Mouse (Mus musculus): Measurements from ENCODE around the gene Adar. TPM values are rescaled to one million over a fixed set of nuclear protein-coding genes. Genes with fewer than 3 reads are reported as not detected.
"Not testable (repeated sequence)": the region's sequence is repeated elsewhere in the genome, so short reads cannot be mapped to it uniquely, and the experiment has no call there.

Gene Adar
- polyA plus RNA-seq, 1 experiment from 2014 or later: 23.4 TPM

DNA sequence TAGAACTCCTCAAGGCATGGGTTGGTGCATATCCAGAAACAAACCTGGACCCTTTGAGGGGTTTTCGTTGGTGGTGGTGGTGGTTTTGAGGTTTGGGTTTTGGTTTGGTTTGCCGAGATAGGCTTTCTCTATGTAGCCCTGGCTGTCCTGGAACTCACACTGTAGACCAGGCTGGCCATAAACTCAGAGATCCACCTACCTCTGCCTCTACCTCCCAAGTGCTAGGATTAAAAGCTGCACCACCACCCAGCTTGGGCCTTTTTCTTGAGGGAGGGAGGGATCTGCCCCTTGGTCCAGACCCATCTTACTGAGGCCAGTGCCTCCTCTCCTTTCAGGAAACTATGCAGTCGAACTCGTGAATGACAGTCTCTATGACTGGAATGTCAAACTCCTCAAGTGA lies 65.3 kb downstream of the Adar start:
- 88% methylated on average over 4 of the region's 4 CpGs for WGBS

DNA sequence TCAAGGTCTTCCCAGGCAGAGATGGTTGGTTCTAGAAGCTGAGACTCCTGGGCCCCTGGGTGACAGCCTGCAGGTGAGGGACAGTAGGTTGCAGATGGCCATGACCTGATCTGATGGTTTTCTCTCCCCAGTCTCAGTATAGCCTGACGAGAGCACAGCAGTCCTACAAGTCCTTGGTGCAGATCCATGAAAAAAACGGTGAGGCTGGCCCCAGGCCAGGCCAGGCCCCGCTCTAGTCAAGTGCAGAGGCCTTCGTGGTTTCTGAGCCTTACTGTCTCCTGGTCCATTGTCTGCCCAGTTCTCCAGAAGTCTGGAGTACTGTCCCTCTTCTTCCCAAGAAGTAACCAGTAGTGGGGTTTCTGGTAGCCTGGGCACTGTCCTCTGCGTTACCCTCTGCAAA lies 66.8 kb downstream of the Adar start:
- peaks cover 71% of the 10 kb centered on the region for H3K36me3 ChIP-seq
- no peaks in the 10 kb centered on the region for H3K4me1 ChIP-seq
- no peak overlapping the region for H3K9ac ChIP-seq
- H3K4me2 ChIP-seq (replicated peaks): no peak overlapping the region
- no peak for ATAC-seq (ENCODE audit: low FRiP score)
- no peak overlapping the region for H3K4me3 ChIP-seq
- no peaks in the 10 kb centered on the region for H3K27me3 ChIP-seq
- H3K27ac ChIP-seq: no peak overlapping the region
- no peaks in the 10 kb centered on the region for H3K9me3 ChIP-seq (replicated peaks)
- WGBS: 91% methylated on average over 5 of the region's 5 CpGs

More for the DNA sequence above, 65.3 kb downstream of the Adar start:
- Histone ChIP-seq H3K27ac (no peak overlapping the region), H3K4me1 (peaks cover 9% of the 10 kb centered on the region), H3K4me2 (replicated peaks) (no peak overlapping the region), H3K9ac (no peak overlapping the region), H3K27me3 (no peaks in the 10 kb centered on the region), H3K4me3 (no peak overlapping the region), H3K36me3 (peaks cover 75% of the 10 kb centered on the region), H3K9me3 (replicated peaks) (no peaks in the 10 kb centered on the region)
- no peak for ATAC-seq (ENCODE audit: low FRiP score)

DNA sequence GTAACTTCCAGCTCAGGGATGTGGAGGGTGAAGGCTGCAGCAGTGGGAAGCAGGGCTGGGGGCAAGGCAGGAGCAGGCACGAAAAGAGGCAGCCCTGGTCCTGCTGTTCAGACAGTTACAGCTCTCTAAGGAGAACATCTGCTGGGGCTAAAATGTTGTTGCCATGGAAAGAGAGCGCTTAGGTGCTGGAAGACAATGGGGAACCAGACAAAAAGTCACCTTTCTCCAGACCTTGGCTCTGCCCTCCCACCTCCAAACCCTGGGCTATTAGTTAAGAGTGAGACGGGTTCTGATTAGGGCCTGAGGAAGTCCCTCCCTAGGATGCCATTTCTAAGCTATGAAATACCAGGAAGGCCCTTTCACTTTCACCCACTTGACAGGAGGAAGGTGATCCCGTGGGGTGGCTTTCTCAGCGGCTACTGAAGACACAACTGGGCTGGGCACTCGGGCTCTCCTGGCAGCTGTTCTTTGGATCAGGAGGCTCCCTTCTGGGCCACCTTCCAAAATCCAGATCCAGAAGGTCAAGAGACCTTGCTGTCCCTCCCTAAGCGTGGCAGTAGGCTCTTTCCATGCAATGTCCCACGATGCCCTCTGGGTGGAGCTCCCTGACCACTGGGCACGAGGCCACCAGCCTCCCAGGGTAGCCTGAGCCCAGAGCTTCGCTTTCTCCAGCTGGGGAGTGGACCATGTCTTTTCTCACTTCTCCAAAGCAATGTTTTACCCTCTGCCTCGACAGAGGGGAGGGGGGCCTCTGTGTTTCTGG lies 70.3 kb downstream of the Adar start:
- no peak overlapping the region for H3K27ac ChIP-seq
- no peak overlapping the region for H3K9ac ChIP-seq
- no peaks in the 10 kb centered on the region for H3K27me3 ChIP-seq
- WGBS: 26% methylated on average over 11 of the region's 11 CpGs
- no peaks in the 10 kb centered on the region for H3K9me3 ChIP-seq (replicated peaks)
- no peaks in the 10 kb centered on the region for H3K4me1 ChIP-seq
- H3K4me3 ChIP-seq: no peak overlapping the region
- H3K36me3 ChIP-seq: peaks cover 37% of the 10 kb centered on the region
- ATAC-seq (ENCODE audit: low FRiP score): no peak
- no peak overlapping the region for H3K4me2 ChIP-seq (replicated peaks)

DNA sequence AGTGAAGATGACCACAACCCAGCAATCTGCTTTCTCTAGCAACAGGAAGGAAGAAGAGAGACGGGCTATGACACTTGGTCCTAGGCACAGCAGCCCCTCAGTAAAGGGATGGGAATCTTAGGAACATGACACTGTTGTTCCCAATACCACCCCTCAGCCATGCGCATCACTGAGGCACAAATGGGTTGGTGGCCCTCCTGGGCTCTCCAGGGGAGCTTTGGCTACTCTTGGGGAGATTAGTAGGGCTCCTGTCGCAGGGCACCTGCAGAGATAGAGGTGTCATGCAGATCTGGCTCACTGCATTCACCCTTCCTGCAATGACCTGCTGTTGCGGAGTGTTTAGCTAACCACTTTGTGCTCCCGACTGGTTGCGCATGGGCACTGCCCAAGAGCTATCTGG lies 71.5 kb downstream of the Adar start:
- H3K9me3 ChIP-seq (replicated peaks): no peaks in the 10 kb centered on the region
- 70% methylated on average over 6 of the region's 6 CpGs for WGBS
- no peak overlapping the region for H3K9ac ChIP-seq
- no peaks in the 10 kb centered on the region for H3K27me3 ChIP-seq
- no peak for ATAC-seq (ENCODE audit: low FRiP score)
- H3K4me2 ChIP-seq (replicated peaks): no peak overlapping the region
- H3K27ac ChIP-seq: no peak overlapping the region
- no peaks in the 10 kb centered on the region for H3K4me1 ChIP-seq
- H3K36me3 ChIP-seq: peaks cover 26% of the 10 kb centered on the region
- no peak overlapping the region for H3K4me3 ChIP-seq

DNA sequence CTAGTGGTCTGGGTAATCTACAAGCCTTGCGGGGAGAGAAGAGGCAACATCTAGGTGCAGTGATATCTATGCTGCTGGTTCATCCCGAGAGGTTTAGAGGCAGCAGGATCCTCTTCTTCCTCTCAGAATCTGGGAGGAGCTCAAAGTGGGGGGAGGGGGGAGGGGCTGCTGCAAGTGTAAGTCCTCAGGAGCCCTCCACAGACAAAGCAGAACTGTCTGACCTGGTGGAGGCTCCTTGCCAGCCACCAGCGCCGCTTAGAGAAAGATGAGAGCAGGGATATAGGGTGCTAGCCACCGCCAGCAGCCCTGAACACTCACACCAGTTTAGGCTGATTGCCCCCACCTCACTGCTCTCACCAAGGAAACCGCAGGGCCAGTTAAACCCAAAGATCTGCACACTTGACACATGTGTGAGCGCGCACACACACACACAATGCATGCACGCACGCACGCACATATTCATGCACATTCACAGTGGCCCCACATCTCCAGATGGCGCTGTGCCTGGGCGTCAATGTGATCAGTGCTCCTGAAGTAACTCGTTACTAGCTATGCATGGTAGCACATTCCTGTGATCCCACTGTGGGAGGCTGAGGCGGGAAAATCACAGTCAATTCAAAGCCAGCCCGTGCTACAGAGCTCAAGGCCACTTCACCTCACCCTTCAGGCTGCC lies 74.0 kb downstream of the Adar start:
- H3K36me3 ChIP-seq: 0 out of 2 replicates have a peak, but pooled peaks cover under 1% of the 10 kb centered on the region
- no peak overlapping the region for H3K9ac ChIP-seq
- no peak for ATAC-seq (ENCODE audit: low FRiP score)
- H3K4me1 ChIP-seq: no peaks in the 10 kb centered on the region
- no peaks in the 10 kb centered on the region for H3K9me3 ChIP-seq (replicated peaks)
- H3K4me3 ChIP-seq: no peak overlapping the region
- H3K27me3 ChIP-seq: no peaks in the 10 kb centered on the region
- H3K4me2 ChIP-seq (replicated peaks): no peak overlapping the region
- WGBS: 76% methylated on average over 16 of the region's 16 CpGs
- no peak overlapping the region for H3K27ac ChIP-seq

DNA sequence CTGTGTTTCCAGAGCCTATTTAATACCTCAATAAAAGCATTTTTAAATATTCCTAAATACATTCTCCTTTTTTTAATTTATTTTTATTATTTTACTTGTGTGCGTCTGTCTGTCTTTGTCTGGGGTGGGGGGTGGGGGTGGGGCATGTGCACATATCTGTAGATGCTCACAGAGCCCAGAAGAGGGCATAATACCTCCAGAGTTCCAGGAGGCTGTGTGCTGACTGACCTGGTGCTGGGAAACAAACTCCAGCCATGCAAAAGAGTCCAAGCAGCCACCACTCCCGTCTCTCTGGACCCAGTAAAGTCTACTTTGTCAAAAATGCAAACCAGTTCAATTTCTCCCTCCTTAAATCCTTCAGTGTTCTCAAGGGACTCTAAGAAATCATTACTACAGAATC lies 79.8 kb downstream of the Adar start:
- H3K9ac ChIP-seq: no peak overlapping the region
- no peaks in the 10 kb centered on the region for H3K9me3 ChIP-seq (replicated peaks)
- ATAC-seq (ENCODE audit: low FRiP score): no peak
- H3K36me3 ChIP-seq: no peaks in the 10 kb centered on the region
- no peak overlapping the region for H3K4me3 ChIP-seq
- H3K27ac ChIP-seq: no peak overlapping the region
- H3K4me1 ChIP-seq: 0 out of 2 replicates have a peak, but pooled peaks cover 2% of the 10 kb centered on the region
- H3K4me2 ChIP-seq (replicated peaks): no peak overlapping the region
- 60% methylated on average over 2 of the region's 2 CpGs for WGBS
- H3K27me3 ChIP-seq: no peaks in the 10 kb centered on the region

DNA sequence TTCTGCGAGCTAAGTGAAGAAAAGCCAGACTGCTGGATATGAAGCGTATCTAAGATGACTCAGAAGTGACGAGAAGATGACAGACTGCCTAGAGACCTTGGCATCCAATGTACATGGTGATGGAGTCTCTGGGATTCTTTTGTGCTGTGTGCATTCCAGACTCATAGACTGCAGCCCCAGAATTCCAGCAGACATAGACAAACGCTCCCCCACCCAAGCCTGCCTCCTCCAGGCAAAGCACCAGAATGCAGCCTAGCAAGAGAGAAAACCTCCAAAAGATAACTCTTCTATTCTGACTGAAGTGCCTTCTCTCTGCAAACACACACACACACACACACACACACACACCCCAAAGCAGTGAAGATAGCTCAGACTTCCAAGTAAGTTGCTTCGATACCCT lies 80.9 kb downstream of the Adar start:
- 81% methylated on average over 5 of the region's 5 CpGs for WGBS
- no peak overlapping the region for H3K4me3 ChIP-seq
- no peak for ATAC-seq (ENCODE audit: low FRiP score)

DNA sequence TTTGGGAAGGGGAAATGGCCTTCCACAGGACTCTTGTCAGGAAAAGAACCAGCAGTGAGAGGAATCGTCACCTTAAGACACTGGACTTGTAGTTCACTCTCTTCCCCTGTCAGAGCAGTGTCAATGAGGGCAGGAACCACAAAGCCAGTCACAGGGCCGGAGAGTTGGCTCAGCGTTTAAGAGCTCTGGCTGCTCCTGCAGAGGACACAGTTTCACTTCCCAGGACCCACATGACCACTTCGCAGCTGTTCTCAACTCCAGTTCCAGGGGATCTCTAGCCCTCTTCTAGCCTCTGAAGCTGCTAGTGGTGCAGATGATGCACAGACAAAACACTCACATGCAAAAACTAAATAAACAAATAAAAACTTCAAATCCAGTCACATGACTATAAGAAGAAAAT lies 81.5 kb downstream of the Adar start:
- H3K27me3 ChIP-seq: no peaks in the 10 kb centered on the region
- H3K36me3 ChIP-seq: no peaks in the 10 kb centered on the region
- WGBS: 51% methylated on average over 4 of the region's 4 CpGs
- H3K4me1 ChIP-seq: 0 out of 2 replicates have a peak, but pooled peaks cover 3% of the 10 kb centered on the region
- ATAC-seq (ENCODE audit: low FRiP score): no peak
- no peaks in the 10 kb centered on the region for H3K9me3 ChIP-seq (replicated peaks)
- H3K27ac ChIP-seq: no peak overlapping the region
- H3K9ac ChIP-seq: no peak overlapping the region
- H3K4me2 ChIP-seq (replicated peaks): no peak overlapping the region
- no peak overlapping the region for H3K4me3 ChIP-seq

More for the DNA sequence above, 80.9 kb downstream of the Adar start:
- Histone ChIP-seq H3K4me1 (0 out of 2 replicates have a peak, but pooled peaks cover 3% of the 10 kb centered on the region), H3K4me2 (replicated peaks) (no peak overlapping the region), H3K9me3 (replicated peaks) (no peaks in the 10 kb centered on the region), H3K36me3 (no peaks in the 10 kb centered on the region), H3K27ac (no peak overlapping the region), H3K27me3 (no peaks in the 10 kb centered on the region), H3K9ac (no peak overlapping the region)

DNA sequence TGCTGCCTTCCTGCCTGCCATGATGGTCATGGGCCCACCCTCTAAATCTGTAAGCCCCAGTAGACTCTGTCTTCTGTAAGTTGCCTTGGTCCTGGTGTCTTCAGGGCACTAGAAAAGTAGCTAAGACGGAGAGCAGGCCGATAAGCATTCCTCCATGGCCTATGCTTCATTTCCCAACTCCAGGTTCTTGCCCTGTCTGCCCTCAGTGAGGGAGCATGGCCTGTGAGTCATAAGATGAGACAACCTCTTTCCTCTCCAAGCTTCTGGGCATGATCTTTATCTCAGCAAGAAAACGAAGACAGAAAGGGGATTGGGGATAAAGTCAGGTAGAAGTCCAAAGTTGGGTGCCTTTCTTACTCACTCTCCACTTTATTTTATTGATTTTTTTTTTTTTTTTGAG lies 83.7 kb downstream of the Adar start:
- Histone ChIP-seq H3K4me3 (no peak overlapping the region), H3K9ac (no peak overlapping the region), H3K27me3 (no peaks in the 10 kb centered on the region), H3K4me1 (0 out of 2 replicates have a peak, but pooled peaks cover 3% of the 10 kb centered on the region), H3K9me3 (replicated peaks) (no peaks in the 10 kb centered on the region), H3K36me3 (no peaks in the 10 kb centered on the region), H3K27ac (no peak overlapping the region), H3K4me2 (replicated peaks) (no peak overlapping the region)
- 81% methylated on average over 3 of the region's 3 CpGs for WGBS
- ATAC-seq (ENCODE audit: low FRiP score): no peak

DNA sequence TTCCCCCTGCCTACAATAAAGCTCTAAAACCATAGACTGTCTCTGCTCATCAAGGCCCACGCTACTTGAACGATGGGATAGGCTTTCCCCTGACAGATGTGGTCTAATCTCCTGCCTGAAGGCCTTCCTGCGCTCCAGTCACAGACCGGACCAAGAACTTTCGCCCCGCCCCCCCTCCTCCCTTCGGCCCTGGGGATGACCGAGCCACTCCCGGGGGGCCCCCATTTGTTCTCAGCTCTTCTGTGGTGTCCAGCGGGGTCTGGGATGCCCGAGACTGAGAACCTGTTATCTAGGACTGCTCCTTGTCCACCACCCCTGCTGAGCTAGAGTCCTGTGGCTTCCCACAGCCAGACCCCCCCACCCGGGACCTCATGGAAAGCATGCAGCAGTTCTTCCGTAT lies 84.7 kb downstream of the Adar start:
- H3K4me1 ChIP-seq: 0 out of 2 replicates have a peak, but pooled peaks cover 3% of the 10 kb centered on the region
- WGBS: 7% methylated on average over 13 of the region's 13 CpGs
- no peak overlapping the region for H3K4me3 ChIP-seq
- no peaks in the 10 kb centered on the region for H3K36me3 ChIP-seq
- no peak for ATAC-seq (ENCODE audit: low FRiP score)
- no peak overlapping the region for H3K27ac ChIP-seq
- H3K27me3 ChIP-seq: no peaks in the 10 kb centered on the region
- no peaks in the 10 kb centered on the region for H3K9me3 ChIP-seq (replicated peaks)
- no peak overlapping the region for H3K9ac ChIP-seq
- H3K4me2 ChIP-seq (replicated peaks): peak overlapping the region; percentile 32

DNA sequence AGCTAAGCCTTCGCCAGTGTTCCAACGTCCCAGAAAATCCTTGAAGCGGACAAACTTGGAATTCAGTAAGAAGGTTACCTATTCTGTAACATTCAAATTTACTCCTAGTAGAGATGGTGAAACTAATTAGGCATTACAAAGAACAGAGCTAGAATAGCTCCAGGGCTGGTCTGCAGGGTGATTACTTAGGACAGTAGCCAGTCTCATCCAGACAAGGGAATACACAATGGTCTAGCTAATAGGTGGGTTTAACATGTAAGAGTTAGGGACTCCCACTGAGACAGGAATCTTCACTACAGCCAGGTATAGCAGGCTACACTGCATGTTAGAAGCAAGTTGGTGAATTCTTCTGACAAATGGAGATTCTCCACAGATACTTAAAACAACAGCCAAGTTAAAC lies 85.3 kb downstream of the Adar start:
- H3K27me3 ChIP-seq; H3K4me2 ChIP-seq (replicated peaks); H3K36me3 ChIP-seq; H3K4me1 ChIP-seq; H3K4me3 ChIP-seq; H3K9ac ChIP-seq; H3K9me3 ChIP-seq (replicated peaks); H3K27ac ChIP-seq; ATAC-seq (ENCODE audit: low FRiP score): not testable (repeated sequence)
- WGBS: 31% methylated on average over 3 of the region's 3 CpGs

DNA sequence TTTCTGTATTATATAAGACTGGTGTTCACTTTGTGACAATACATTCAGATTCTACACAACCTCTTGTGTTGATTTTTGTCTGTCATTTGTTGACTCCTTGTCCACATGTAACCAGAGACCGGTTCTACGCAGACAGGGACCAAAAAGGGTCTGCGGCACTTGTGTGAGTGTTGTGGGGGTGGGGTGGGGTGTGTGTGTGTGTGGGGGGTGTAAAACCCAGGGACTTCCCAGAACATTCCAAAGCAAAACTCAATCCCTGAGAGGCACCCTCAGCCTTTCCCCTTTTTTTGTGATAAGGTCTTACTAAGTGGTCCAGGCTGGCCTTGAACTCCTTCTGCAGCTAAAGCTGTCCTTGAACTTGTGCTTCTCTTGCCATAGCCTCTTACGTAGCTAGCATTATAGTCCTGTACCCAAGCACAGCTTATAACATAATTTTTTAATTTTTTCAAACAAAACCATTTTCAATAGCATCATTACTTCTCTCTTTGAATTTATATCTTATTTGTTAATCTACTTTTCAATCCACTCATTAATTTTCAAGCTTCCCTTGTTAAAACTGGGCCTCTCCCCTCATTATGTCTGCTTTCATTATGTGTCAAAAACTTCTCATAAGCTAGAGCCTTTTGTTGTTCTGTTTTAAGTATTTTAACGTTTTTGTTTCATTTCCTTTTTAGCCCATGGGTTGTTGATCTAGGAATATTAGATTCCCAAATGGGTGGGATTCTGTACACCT lies 86.1 kb downstream of the Adar start:
- no peaks in the 10 kb centered on the region for H3K36me3 ChIP-seq
- no peak overlapping the region for H3K4me2 ChIP-seq (replicated peaks)
- no peaks in the 10 kb centered on the region for H3K9me3 ChIP-seq (replicated peaks)
- H3K27me3 ChIP-seq: no peaks in the 10 kb centered on the region
- H3K4me1 ChIP-seq: 0 out of 2 replicates have a peak, but pooled peaks cover 3% of the 10 kb centered on the region
- 66% methylated on average over 5 of the region's 5 CpGs for WGBS
- H3K27ac ChIP-seq: no peak overlapping the region
- H3K9ac ChIP-seq: no peak overlapping the region
- H3K4me3 ChIP-seq: no peak overlapping the region
- no peak for ATAC-seq (ENCODE audit: low FRiP score)
